Mouse (Mus musculus): Measurements from ENCODE around the gene Atp2b1. TPM values are rescaled to one million over a fixed set of nuclear protein-coding genes. Genes with fewer than 3 reads are reported as not detected.

Gene Atp2b1
- polyA plus RNA-seq, 1 experiment from 2014 or later, result 128 TPM

DNA sequence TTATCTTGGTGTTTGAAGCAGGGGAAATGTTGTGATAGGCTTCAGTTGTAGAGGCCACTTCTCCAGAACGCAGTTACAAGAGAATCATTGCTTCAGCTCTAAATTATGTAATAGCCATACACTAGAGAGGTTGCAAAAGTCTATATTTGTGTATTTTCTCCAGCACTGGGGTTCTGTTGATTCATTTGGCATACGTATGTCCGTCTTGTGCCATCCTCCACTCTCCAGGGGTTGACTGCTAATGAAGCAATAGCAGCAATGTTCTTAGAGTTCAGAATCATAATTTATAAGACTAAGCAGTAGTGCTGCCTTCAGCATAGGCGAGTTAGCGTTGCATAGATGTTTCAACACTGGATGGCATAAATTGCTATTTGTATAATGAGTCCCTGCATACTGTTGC lies 33.9 kb downstream of the Atp2b1 start:
- Histone ChIP-seq H3K4me2 (replicated peaks; ENCODE audit: low read depth, low read length) (no peak overlapping the region), H3K27me3 (ENCODE audit: control insufficient read depth, insufficient read depth, low read length) (no peaks in the 10 kb centered on the region), H3K4me3 (ENCODE audit: low read depth, low read length) (no peak overlapping the region), H3K9ac (ENCODE audit: low read depth, low read length) (no peak overlapping the region), H3K27ac (ENCODE audit: low read depth, low read length) (no peak overlapping the region), H3K4me1 (replicated peaks; ENCODE audit: control insufficient read depth, insufficient read depth, low read length) (no peaks in the 10 kb centered on the region), H3K9me3 (ENCODE audit: control insufficient read depth, low read length) (no peaks in the 10 kb centered on the region), H3K36me3 (ENCODE audit: control insufficient read depth, insufficient read depth, low read length) (no peaks in the 10 kb centered on the region)
- DNase-seq (ENCODE audit: low spot score) (no peak), ATAC-seq (ENCODE audit: low FRiP score) (no peak)
- 94% methylated on average over 5 of the region's 5 CpGs for WGBS

GRCm38 (mm10) chr10:98949750-98950149 lies 35.5 kb downstream of the Atp2b1 start:
- DNase-seq (ENCODE audit: low spot score), result no peak
- Histone ChIP-seq H3K9ac (ENCODE audit: low read depth, low read length) (no peak overlapping the region), H3K9me3 (ENCODE audit: control insufficient read depth, low read length) (no peaks in the 10 kb centered on the region), H3K27ac (ENCODE audit: low read depth, low read length) (no peak overlapping the region), H3K4me1 (replicated peaks; ENCODE audit: control insufficient read depth, insufficient read depth, low read length) (no peaks in the 10 kb centered on the region), H3K4me2 (replicated peaks; ENCODE audit: low read depth, low read length) (no peak overlapping the region), H3K4me3 (ENCODE audit: low read depth, low read length) (no peak overlapping the region), H3K36me3 (ENCODE audit: control insufficient read depth, insufficient read depth, low read length) (no peaks in the 10 kb centered on the region), H3K27me3 (ENCODE audit: control insufficient read depth, insufficient read depth, low read length) (no peaks in the 10 kb centered on the region)
- no peak for ATAC-seq (ENCODE audit: low FRiP score)
- WGBS, result 78% methylated on average over 1 of the region's 1 CpGs

DNA sequence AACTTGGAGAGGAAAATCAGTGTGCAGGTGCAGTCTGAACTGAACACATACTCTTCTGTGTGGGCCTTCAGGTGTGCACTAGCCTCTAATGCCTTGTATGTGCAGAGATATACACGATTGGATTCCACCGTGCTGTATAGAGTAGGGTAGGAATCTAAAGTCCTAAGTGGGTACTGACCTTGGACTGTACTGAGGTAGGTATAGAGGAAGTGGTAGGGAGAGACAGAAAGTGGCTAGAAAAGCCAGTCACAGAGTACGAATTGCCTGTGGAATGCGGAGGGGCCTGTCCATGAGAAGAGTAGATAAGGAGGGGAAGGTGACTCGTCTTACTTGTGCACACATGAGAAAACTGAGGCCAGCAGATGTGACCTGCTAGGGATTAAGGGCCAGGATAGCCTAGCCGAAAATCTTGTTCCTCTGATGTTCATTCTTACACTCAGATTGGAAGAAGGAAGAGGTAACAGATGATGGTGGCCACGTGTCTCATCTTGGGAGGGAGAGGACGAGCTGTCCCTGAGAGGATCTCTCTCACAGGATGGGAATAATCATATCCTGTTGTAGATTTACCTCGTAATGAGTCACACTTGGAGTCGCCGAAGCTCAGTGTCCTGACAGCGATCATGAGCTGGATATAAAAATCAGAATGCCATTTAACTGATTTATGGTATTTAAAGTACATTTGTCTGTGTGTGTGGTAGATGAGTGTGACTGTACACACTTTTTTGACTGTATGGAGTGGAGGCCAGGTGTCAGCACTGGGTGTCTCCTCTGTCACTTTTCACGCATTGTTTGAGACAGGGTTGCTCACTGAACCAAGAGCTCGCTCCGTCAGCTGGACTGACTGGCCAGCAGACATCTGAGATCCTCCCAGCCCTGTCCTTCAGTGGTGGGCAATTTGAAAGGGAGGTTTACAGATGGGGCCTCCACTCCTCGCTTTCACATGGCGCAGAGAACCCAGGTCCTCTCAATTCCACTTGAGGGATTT lies 37.4 kb downstream of the Atp2b1 start:
- Histone ChIP-seq H3K9me3 (ENCODE audit: control insufficient read depth, low read length) (no peaks in the 10 kb centered on the region), H3K36me3 (ENCODE audit: control insufficient read depth, insufficient read depth, low read length) (no peaks in the 10 kb centered on the region), H3K4me2 (replicated peaks; ENCODE audit: low read depth, low read length) (no peak overlapping the region), H3K9ac (ENCODE audit: low read depth, low read length) (no peak overlapping the region), H3K27ac (ENCODE audit: low read depth, low read length) (no peak overlapping the region), H3K4me3 (ENCODE audit: low read depth, low read length) (no peak overlapping the region), H3K27me3 (ENCODE audit: control insufficient read depth, insufficient read depth, low read length) (no peaks in the 10 kb centered on the region), H3K4me1 (replicated peaks; ENCODE audit: control insufficient read depth, insufficient read depth, low read length) (no peaks in the 10 kb centered on the region)
- 90% methylated on average over 17 of the region's 17 CpGs for WGBS
- ATAC-seq (ENCODE audit: low FRiP score), result no peak
- no peak for DNase-seq (ENCODE audit: low spot score)

- H3K4me1 ChIP-seq (replicated peaks; ENCODE audit: control insufficient read depth, insufficient read depth, low read length), result no peaks in the 10 kb centered on the region
- no peak for DNase-seq (ENCODE audit: low spot score)
- H3K9me3 ChIP-seq (ENCODE audit: control insufficient read depth, low read length), result no peaks in the 10 kb centered on the region
- no peak overlapping the region for H3K4me2 ChIP-seq (replicated peaks; ENCODE audit: low read depth, low read length)
- no peaks in the 10 kb centered on the region for H3K36me3 ChIP-seq (ENCODE audit: control insufficient read depth, insufficient read depth, low read length)
- no peak for ATAC-seq (ENCODE audit: low FRiP score)
- no peak overlapping the region for H3K9ac ChIP-seq (ENCODE audit: low read depth, low read length)
- 90% methylated on average over 12 of the region's 12 CpGs for WGBS
- H3K4me3 ChIP-seq (ENCODE audit: low read depth, low read length), result no peak overlapping the region
- no peak overlapping the region for H3K27ac ChIP-seq (ENCODE audit: low read depth, low read length)
- H3K27me3 ChIP-seq (ENCODE audit: control insufficient read depth, insufficient read depth, low read length), result no peaks in the 10 kb centered on the region
These were observed 40.2 kb downstream of the Atp2b1 start for GRCm38 (mm10) chr10:98954230-98954993.

GRCm38 (mm10) chr10:98956124-98956523 lies 41.9 kb downstream of the Atp2b1 start:
- H3K9ac ChIP-seq (ENCODE audit: low read depth, low read length), result no peak overlapping the region
- WGBS, result 92% methylated on average over 3 of the region's 3 CpGs

DNA sequence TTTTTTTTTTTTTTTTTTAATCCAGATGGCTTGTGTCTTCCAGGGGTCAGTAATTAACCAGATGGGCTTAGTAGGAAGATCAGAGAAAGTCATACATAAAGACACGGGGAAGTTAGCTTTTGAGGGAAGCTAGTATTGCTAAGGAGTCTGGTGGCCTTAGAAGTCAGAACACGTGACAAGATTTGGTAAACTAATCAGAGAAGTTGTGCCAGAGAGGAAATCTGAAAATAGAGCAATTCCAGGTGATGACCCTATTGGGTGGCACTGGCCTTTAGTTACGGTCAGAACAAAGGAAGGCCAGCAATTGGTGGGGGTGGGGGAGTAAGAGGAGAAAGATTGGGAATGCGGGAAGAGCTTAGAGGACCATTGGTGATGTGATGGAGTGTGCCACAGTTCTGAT lies 44.5 kb downstream of the Atp2b1 start:
- 68% methylated on average over 4 of the region's 4 CpGs for WGBS
- no peaks in the 10 kb centered on the region for H3K4me1 ChIP-seq (replicated peaks; ENCODE audit: control insufficient read depth, insufficient read depth, low read length)
- H3K36me3 ChIP-seq (ENCODE audit: control insufficient read depth, insufficient read depth, low read length), result no peaks in the 10 kb centered on the region
- H3K4me2 ChIP-seq (replicated peaks; ENCODE audit: low read depth, low read length), result no peak overlapping the region
- H3K9ac ChIP-seq (ENCODE audit: low read depth, low read length), result no peak overlapping the region
- H3K27ac ChIP-seq (ENCODE audit: low read depth, low read length), result no peak overlapping the region
- no peak overlapping the region for H3K4me3 ChIP-seq (ENCODE audit: low read depth, low read length)
- H3K9me3 ChIP-seq (ENCODE audit: control insufficient read depth, low read length), result no peaks in the 10 kb centered on the region
- DNase-seq (ENCODE audit: low spot score) (no peak), ATAC-seq (ENCODE audit: low FRiP score) (no peak)
- H3K27me3 ChIP-seq (ENCODE audit: control insufficient read depth, insufficient read depth, low read length), result no peaks in the 10 kb centered on the region

More at GRCm38 (mm10) chr10:98956124-98956523, 41.9 kb downstream of the Atp2b1 start:
- Histone ChIP-seq H3K9me3 (ENCODE audit: control insufficient read depth, low read length) (no peaks in the 10 kb centered on the region), H3K4me1 (replicated peaks; ENCODE audit: control insufficient read depth, insufficient read depth, low read length) (no peaks in the 10 kb centered on the region), H3K27me3 (ENCODE audit: control insufficient read depth, insufficient read depth, low read length) (no peaks in the 10 kb centered on the region), H3K4me2 (replicated peaks; ENCODE audit: low read depth, low read length) (no peak overlapping the region), H3K4me3 (ENCODE audit: low read depth, low read length) (no peak overlapping the region), H3K36me3 (ENCODE audit: control insufficient read depth, insufficient read depth, low read length) (no peaks in the 10 kb centered on the region), H3K27ac (ENCODE audit: low read depth, low read length) (no peak overlapping the region)
- no peak for DNase-seq (ENCODE audit: low spot score)
- no peak for ATAC-seq (ENCODE audit: low FRiP score)

DNA sequence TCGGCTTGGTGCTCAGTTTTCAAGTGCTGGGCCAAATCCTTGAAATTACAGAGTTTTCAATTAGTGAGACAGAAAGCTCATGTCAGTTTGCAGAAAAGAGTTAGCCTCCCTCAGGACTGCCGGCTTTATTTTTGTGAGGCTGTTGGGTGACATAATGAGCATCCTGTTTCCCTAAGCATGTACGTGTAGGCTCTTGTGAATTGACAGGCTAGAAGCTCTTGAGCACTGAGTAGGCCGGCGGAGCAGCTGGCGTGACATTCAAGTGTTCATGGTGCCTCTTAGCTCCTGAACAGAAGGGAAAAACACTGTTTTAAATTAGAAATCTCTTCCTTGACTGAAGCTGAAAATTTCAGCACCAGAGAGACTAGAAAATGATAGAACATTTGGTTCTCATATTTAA lies 45.2 kb downstream of the Atp2b1 start:
- no peak overlapping the region for H3K9ac ChIP-seq (ENCODE audit: low read depth, low read length)
- no peaks in the 10 kb centered on the region for H3K36me3 ChIP-seq (ENCODE audit: control insufficient read depth, insufficient read depth, low read length)
- no peaks in the 10 kb centered on the region for H3K27me3 ChIP-seq (ENCODE audit: control insufficient read depth, insufficient read depth, low read length)
- 78% methylated on average over 6 of the region's 6 CpGs for WGBS
- H3K4me3 ChIP-seq (ENCODE audit: low read depth, low read length), result no peak overlapping the region
- H3K27ac ChIP-seq (ENCODE audit: low read depth, low read length), result no peak overlapping the region
- H3K9me3 ChIP-seq (ENCODE audit: control insufficient read depth, low read length), result no peaks in the 10 kb centered on the region
- H3K4me2 ChIP-seq (replicated peaks; ENCODE audit: low read depth, low read length), result no peak overlapping the region
- no peaks in the 10 kb centered on the region for H3K4me1 ChIP-seq (replicated peaks; ENCODE audit: control insufficient read depth, insufficient read depth, low read length)
- ATAC-seq (ENCODE audit: low FRiP score) (no peak), DNase-seq (ENCODE audit: low spot score) (no peak)

DNA sequence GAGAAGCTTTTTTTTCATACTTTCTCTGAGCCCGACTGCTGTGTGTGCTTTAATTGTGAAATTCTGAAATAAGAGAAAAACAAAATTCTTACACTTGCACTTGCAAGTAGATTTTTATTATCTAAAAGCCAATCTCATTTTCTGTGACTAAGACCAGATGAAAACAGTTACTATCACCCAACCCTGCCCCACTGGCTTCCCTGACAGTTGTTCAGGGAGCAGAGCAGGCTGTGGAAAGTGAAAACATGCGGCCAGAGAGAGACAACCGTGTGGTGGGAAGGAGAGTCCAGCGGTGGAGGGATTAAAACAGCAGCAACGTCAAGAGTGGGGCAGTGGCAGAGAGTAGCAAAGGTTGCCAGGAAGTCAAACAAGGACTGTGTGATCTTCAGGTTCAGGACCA lies 46.7 kb downstream of the Atp2b1 start:
- Histone ChIP-seq H3K9ac (ENCODE audit: low read depth, low read length) (no peak overlapping the region), H3K4me1 (replicated peaks; ENCODE audit: control insufficient read depth, insufficient read depth, low read length) (no peaks in the 10 kb centered on the region), H3K9me3 (ENCODE audit: control insufficient read depth, low read length) (no peaks in the 10 kb centered on the region), H3K27me3 (ENCODE audit: control insufficient read depth, insufficient read depth, low read length) (no peaks in the 10 kb centered on the region), H3K27ac (ENCODE audit: low read depth, low read length) (no peak overlapping the region), H3K4me2 (replicated peaks; ENCODE audit: low read depth, low read length) (no peak overlapping the region), H3K36me3 (ENCODE audit: control insufficient read depth, insufficient read depth, low read length) (no peaks in the 10 kb centered on the region), H3K4me3 (ENCODE audit: low read depth, low read length) (no peak overlapping the region)
- no peak for ATAC-seq (ENCODE audit: low FRiP score)
- WGBS, result 67% methylated on average over 5 of the region's 5 CpGs
- DNase-seq (ENCODE audit: low spot score), result no peak
